Mouse (Mus musculus) gastrocnemius, postnatal 14 days (tissue): ENCODE measurements around the gene Sirt4. TPM values are rescaled to one million over a fixed set of nuclear protein-coding genes. Genes with fewer than 3 reads are reported as not detected.
A peak's percentile ranks its signal among the peaks of the same experiment; 100 is the strongest.

Source experiments
- DNase-seq: peaks from one replicate; pipeline ENCODE4 v3.0.0; 2021; ENCODE audit warnings: mixed read lengths
- intact Hi-C: fragments of 180-260 bp; cut with DNase I; formaldehyde crosslinking; loops from one replicate; pipeline ENCODE4 v1.15.1; 2025; ENCODE audit warnings: low total_unique reads
- total RNA-seq, 2 experiments: library from RNA; stranded (reverse); gene quantifications; 2 replicates each; pipeline ENCODE4 v1.2.3; 2021

The Sirt4 gene
- total RNA-seq, 2 experiments from 2014 or later: 10.3 to 16.6 TPM

DNA sequence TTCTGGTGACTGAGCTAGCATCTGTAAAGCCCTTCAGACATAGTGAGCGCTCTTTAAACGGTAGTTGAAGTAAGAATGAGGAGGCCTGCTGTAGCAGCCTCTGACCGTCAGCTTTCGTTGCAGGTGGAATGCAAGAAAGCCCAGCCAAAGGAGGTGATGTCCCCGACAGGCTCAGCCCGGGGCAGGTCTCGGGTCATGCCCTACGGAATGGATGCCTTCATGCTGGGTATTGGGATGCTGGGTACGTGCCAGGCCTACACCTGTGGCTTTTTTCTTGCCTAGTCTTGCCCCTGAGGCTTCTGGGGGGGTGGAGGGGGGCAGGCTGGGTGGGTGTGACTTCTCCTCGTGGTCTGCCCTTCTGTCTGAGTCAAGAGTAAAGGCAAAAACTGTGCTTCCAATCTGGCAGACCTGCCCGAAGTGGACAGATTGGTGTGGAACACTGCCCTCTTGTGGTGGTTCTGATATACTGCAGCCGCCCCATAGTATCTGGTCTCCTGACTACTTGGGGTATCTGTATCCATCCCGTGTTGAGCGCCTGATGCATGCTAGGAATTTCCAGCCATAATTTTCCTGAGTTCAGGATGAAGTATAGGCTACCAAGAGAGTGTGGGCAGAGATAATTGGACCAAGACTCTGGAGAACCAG lies 43.2 kb downstream of the Sirt4 start:
- intact Hi-C loops: loop anchor here (2.0 kb wide), 1 partner anchor 83 kb away; no protein-coding TSS in a partner anchor
- peak; percentile 65 for DNase-seq

GRCm38 (mm10) chr5:115438667-115439066 lies 45.9 kb downstream of the Sirt4 start:
- no peak for DNase-seq
- intact Hi-C loops: no loop called here

- no peak for DNase-seq
- intact Hi-C loops: no loop called here
Observed at GRCm38 (mm10) chr5:115437945-115438315, 46.6 kb downstream of the Sirt4 start.

GRCm38 (mm10) chr5:115437242-115437944 lies 47.1 kb downstream of the Sirt4 start:
- intact Hi-C loops: no loop called here
- no peak for DNase-seq

GRCm38 (mm10) chr5:115436421-115437124 lies 48.0 kb downstream of the Sirt4 start:
- DNase-seq: peak; percentile 54
- intact Hi-C loops: no loop called here

DNA sequence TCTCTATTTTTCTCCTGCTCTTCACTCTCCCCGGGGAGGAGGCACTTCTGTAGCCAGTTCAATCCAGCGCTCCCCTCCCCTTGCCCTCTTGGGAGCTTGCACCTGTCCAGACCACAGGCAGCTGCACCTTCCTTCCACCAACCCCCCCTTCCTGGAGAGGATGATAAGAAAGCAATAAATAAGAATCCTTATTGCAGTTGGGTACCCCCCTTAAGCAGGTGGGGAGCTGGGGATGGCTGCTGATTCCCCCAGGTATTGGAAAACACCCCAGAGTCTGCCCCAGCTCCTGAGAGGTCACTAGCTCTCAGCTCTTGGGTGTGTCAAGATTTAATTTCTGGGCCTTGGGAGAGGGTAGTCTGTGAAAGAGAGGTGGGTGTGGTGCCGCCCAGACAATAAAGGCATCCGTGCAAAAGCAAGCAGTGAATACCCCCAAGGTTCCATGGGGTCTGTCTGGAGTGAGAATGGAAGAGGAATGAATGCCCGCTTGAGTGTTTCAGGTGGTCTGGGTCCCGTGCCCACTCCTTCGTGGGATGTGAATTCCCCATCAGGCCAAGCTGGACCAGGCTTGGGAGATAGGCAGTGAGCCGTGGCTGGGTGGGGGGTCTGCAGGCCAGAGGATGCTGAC lies 48.7 kb downstream of the Sirt4 start:
- intact Hi-C loops: no loop called here
- DNase-seq: no peak

- no peak for DNase-seq
- intact Hi-C loops: no loop called here
Observed at GRCm38 (mm10) chr5:115434853-115435754, 49.4 kb downstream of the Sirt4 start.

GRCm38 (mm10) chr5:115434280-115434852 lies 50.2 kb downstream of the Sirt4 start:
- no peak for DNase-seq
- intact Hi-C loops: no loop called here

- intact Hi-C loops: no loop called here
- no peak for DNase-seq
Observed at GRCm38 (mm10) chr5:115433191-115433590, 51.3 kb downstream of the Sirt4 start.

DNA sequence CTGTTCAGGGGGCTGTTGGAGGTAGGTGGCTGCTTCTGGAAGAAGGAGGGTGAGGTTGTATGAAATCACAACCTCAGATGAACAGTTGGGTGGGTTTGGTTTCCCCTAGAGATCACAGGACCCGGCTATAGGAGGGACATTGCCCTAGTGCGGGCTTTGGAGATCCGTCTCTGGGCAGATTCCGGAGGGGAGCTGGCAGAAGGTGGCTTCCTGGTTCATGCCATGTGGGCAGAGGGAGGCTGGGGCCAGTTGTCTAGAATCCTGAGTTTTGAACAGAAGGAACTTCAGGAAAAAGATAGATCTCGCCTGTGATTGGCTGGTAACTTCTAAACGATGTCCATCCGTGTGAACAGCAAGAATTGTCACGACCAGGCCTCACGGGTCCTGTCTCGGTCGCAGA lies 52.1 kb downstream of the Sirt4 start:
- intact Hi-C loops: no loop called here
- no peak for DNase-seq

DNA sequence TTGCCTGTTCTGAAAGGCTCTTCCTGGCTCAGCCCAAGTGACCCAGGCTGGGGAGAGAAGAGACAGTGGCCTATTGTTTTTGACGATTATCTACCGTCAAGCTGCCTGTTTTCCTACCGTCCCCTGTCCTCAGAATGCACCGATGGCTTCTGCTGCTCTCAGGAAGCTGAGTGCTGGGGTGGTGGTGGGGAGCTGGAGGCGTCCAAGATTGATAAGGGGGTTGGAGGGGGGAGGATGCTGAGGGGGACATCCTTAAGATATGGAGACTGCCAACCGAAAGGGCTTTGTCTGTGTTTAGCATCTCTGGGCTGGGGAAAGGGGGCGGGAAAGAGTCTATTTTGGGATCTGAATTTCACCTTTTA lies 52.6 kb downstream of the Sirt4 start:
- intact Hi-C loops: no loop called here
- DNase-seq: no peak

- no peak for DNase-seq
- intact Hi-C loops: no loop called here
Observed at GRCm38 (mm10) chr5:115431061-115431897, 53.2 kb downstream of the Sirt4 start.

GRCm38 (mm10) chr5:115430187-115430960 lies 54.2 kb downstream of the Sirt4 start:
- no peak for DNase-seq
- intact Hi-C loops: no loop called here

GRCm38 (mm10) chr5:115429359-115430186 lies 55.0 kb downstream of the Sirt4 start, which contains the start of gene Msi1:
Msi1 (plus strand) TSS chr5:115429599.
- intact Hi-C loops: no loop called here
- no peak for DNase-seq

DNA sequence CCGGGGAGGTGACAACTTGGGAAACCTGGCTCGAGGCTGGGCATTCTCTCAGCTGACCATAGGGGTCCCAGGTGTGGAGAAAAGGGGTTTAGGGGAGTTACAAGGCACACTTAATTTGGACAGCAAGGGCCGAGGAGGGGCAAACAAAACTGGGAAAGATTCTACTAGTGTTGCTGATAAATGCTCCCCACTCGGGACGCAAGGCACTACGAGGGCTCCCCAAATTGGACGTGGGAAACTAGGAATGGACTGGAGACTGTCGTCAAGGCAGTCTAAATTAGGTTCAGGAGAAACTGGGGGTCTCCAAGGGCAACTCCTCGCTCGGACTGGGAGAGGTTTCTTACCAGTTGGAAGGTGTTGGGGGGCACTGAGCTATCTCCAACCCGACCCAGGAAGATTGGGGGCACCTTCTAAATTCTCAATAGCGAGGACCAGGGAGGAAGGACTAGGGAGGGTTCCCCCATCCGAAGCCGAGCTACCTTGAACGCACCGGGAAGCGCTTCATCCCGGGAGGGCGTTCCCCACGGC lies 55.6 kb downstream of the Sirt4 start:
- DNase-seq: no peak
- intact Hi-C loops: no loop called here
